Mouse (Mus musculus) small intestine, adult 2 months (tissue): ENCODE data around the gene Rpain.

Source experiments
- CTCF ChIP-seq: fragments of 200-500 bp; IDR thresholded peaks from 2 replicates; pipeline ENCODE4 v1.5.1; 2012; ENCODE audit warnings: low read depth, mild to moderate bottlenecking, control low read depth, inconsistent platforms, low read length, moderate library complexity, mixed read lengths; ENCODE audit not compliant: insufficient replicate concordance, insufficient read length; ENCODE audit errors: extremely low read depth
- POLR2A ChIP-seq: fragments of 200-500 bp; IDR thresholded peaks from 2 replicates; pipeline ENCODE4 v1.6.1; 2012; ENCODE audit warnings: low read depth, mild to moderate bottlenecking, control low read depth, inconsistent platforms, low read length, moderate library complexity

GRCm38 (mm10) chr11:70964222-70964907 is 5.6 kb upstream of the Rpain start:
- TF ChIP-seq CTCF = no peak
- no peak for TF ChIP-seq POLR2A
